Mouse (Mus musculus): Measurements from ENCODE around the gene Cdkal1.

- no peak for TF ChIP-seq CTCF (IDR thresholded peaks at IDR 0.05; ENCODE audit: low read depth)
- no peak for TF ChIP-seq EP300 (IDR thresholded peaks at IDR 0.05; ENCODE audit: low read depth)
Observed at GRCm38 (mm10) chr13:29628607-29629006, 226.9 kb downstream of the Cdkal1 start.

Data from liver, embryonic 14.5 days (tissue).